Mouse (Mus musculus) liver, embryonic 14.5 days (tissue): Measurements from ENCODE around the gene Elavl3.

ENCODE experiments used
- CTCF ChIP-seq: IDR thresholded peaks from 2 replicates; pipeline ENCODE4 v1.5.1; 2016; ENCODE audit warnings: antibody characterized with exemption, low read depth, control low read depth
- EP300 ChIP-seq: IDR thresholded peaks from 2 replicates; pipeline ENCODE4 v1.6.1; 2016; ENCODE audit warnings: antibody characterized with exemption, low read depth

DNA sequence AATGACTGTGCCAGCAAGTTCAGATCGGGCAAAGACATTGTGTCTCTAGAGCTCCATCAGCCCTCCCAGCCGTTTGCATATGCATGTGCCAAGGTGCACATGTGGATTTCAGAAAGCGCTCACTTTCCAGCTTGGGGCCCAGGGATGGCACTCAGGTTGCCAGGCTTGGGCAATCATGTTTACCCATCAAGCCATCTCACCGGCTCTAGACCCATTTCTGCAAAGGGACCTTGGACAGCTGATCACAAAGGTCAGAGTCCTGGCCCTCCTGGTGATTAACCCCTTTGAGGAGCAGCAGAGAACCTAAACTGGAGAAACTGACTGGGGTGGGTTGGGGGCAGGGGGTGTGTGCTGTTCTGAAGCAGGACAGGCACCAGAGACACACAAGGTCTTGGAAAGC, 59.6 kb downstream of the Elavl3 start:
- no peak for TF ChIP-seq EP300
- no peak for TF ChIP-seq CTCF
